Mouse (Mus musculus) midbrain, embryonic 11.5 days (tissue): ENCODE results near the gene Psmb3. TPM values are rescaled to one million over a fixed set of nuclear protein-coding genes. Genes with fewer than 3 reads are reported as not detected.
A peak's percentile ranks its signal among the peaks of the same experiment; 100 is the strongest.

Experiments
- ATAC-seq: fragments of 200-750 bp; cut with Nextera tagmentation; 2 replicates; pipeline ENCODE4 v1.8.0; 2017; ENCODE audit warnings: moderate TSS enrichment, moderate library complexity; ENCODE audit not compliant: low FRiP score
- DNase-seq: peaks from one replicate; pipeline ENCODE4 v3.0.0; 2015; ENCODE audit warnings: low spot score; ENCODE audit errors: missing footprints
- H3K27ac ChIP-seq: fragments of 300-500 bp; sonication (generic); 2 replicates; pipeline ENCODE4 v1.5.1; 2014; ENCODE audit warnings: low read depth, low read length
- H3K27me3 ChIP-seq: fragments of 300-500 bp; sonication (generic); 2 replicates; pipeline ENCODE4 v1.6.1; 2014; ENCODE audit warnings: mild to moderate bottlenecking, low read length, moderate library complexity, mixed read lengths; ENCODE audit not compliant: control insufficient read depth, insufficient read depth
- H3K36me3 ChIP-seq: fragments of 300-500 bp; sonication (generic); 2 replicates; pipeline ENCODE4 v1.6.1; 2014; ENCODE audit warnings: mild to moderate bottlenecking, low read length, moderate library complexity, mixed read lengths; ENCODE audit not compliant: control insufficient read depth, insufficient read depth
- H3K4me1 ChIP-seq: fragments of 300-500 bp; sonication (generic); 2 replicates; pipeline ENCODE4 v1.6.1; 2014; ENCODE audit warnings: low read length; ENCODE audit not compliant: control insufficient read depth, insufficient read depth
- H3K4me2 ChIP-seq: fragments of 300-500 bp; sonication (generic); 2 replicates; pipeline ENCODE4 v1.6.1; 2014; ENCODE audit warnings: mild to moderate bottlenecking, moderate library complexity
- H3K4me3 ChIP-seq: fragments of 300-500 bp; sonication (generic); 2 replicates; pipeline ENCODE4 v1.5.1; 2014; ENCODE audit warnings: low read depth, low read length
- H3K9ac ChIP-seq: fragments of 300-500 bp; sonication (generic); 2 replicates; pipeline ENCODE4 v1.6.1; 2014; ENCODE audit warnings: low read length
- H3K9me3 ChIP-seq: fragments of 300-500 bp; sonication (generic); 2 replicates; pipeline ENCODE4 v1.6.1; 2016; ENCODE audit warnings: low read length; ENCODE audit not compliant: control insufficient read depth
- WGBS: fragments of 180-500 bp; shearing (Covaris S2); extraction: QIAGEN DNeasy Blood & Tissue Kit; methylation state at CpG from one replicate; pipeline ENCODE4 v1.1.7; 2014; 5-methylcytosine and 5-hydroxymethylcytosine counted together
- polyA plus RNA-seq: library from polyadenylated mRNA; unstranded; fragments of >200 nt; fragmentation: Nextera tagmentation; extraction: Ambion mirVana; gene quantifications from 2 replicates; pipeline ENCODE4 v1.2.1, GENCODE M21; 2014

The Psmb3 gene
- polyA plus RNA-seq, 1 experiment from 2014 or later: 517 TPM

- H3K9ac ChIP-seq: no peak overlapping the region; the same call in 1 of the 2 replicates
- WGBS: 71% methylated on average over 11 of the region's 11 CpGs
- peak overlapping the region; percentile 34 for H3K4me3 ChIP-seq
- no peak overlapping the region for H3K27ac ChIP-seq
- H3K27me3 ChIP-seq: no peaks in the 10 kb centered on the region
- DNase-seq (no peak), ATAC-seq (no peak)
- H3K36me3 ChIP-seq: peaks cover 9% of the 10 kb centered on the region
- H3K9me3 ChIP-seq: no peaks in the 10 kb centered on the region
- peak overlapping the region; percentile 64 for H3K4me2 ChIP-seq
- H3K4me1 ChIP-seq: peaks cover 6% of the 10 kb centered on the region
Observed at GRCm38 (mm10) chr11:97686322-97686908, 16.8 kb upstream of the Psmb3 start.

GRCm38 (mm10) chr11:97687061-97687460 is 16.1 kb upstream of the Psmb3 start:
- Histone ChIP-seq H3K27me3 (no peaks in the 10 kb centered on the region), H3K4me3 (no peak overlapping the region), H3K9me3 (no peaks in the 10 kb centered on the region), H3K27ac (no peak overlapping the region), H3K9ac (no peak overlapping the region), H3K36me3 (peaks cover 10% of the 10 kb centered on the region), H3K4me1 (peaks cover 6% of the 10 kb centered on the region), H3K4me2 (no peak overlapping the region)
- WGBS: 95% methylated on average over 3 of the region's 3 CpGs
- no peak for DNase-seq
- no peak for ATAC-seq

DNA sequence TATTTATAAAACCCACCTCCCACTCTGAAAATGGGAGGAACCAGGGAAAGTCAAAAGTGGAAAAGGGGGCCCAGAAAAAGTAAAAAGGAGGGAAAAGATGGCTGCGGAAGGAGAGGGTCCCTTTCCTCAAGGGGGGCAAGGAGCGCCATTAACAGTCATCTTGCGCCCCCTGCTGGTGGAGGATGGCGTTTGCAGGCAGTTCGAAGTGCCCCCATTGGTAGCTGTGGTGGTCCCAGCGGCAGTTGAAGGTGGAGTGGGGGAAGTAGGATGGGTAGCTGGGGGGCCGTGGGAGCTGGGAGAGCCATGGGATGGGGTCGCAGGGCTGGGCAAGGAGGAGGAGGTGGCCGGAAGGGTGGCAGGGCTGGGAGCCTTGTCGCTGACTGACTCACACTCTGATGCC is 13.3 kb upstream of the Psmb3 start:
- peak; percentile 99 for DNase-seq
- H3K27ac ChIP-seq: no peak overlapping the region
- 34% methylated on average over 10 of the region's 10 CpGs for WGBS
- no peaks in the 10 kb centered on the region for H3K27me3 ChIP-seq
- ATAC-seq: peak; percentile 41; the same call in 1 of the 2 replicates
- H3K4me1 ChIP-seq: peaks cover 7% of the 10 kb centered on the region
- no peaks in the 10 kb centered on the region for H3K9me3 ChIP-seq
- H3K9ac ChIP-seq: no peak overlapping the region
- H3K4me2 ChIP-seq: no peak overlapping the region
- H3K36me3 ChIP-seq: peaks cover 10% of the 10 kb centered on the region
- H3K4me3 ChIP-seq: no peak overlapping the region

DNA sequence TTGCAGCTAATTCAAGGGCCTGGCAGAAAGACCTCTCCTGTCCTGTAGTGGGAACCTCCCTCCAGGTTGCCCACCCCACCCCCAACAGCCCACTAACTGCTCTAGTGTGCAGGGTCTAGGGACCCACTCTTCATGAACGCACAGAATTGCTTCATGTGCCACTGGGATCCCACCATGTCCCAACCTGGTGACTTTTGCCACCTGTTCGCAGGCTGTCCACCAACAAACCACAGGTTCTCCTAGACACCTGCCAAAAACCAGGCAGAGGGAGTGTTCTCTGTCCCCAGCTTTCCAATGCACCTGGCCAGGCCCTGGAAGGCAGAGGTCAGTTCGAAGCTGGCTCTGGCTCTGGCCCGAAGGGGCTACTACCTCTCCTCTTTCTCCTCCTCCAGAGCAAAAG is 8.8 kb upstream of the Psmb3 start:
- H3K27ac ChIP-seq: no peak overlapping the region
- H3K4me1 ChIP-seq: peaks cover 30% of the 10 kb centered on the region
- no peaks in the 10 kb centered on the region for H3K27me3 ChIP-seq
- H3K4me2 ChIP-seq: no peak overlapping the region
- 93% methylated on average over 4 of the region's 4 CpGs for WGBS
- DNase-seq: no peak
- no peaks in the 10 kb centered on the region for H3K9me3 ChIP-seq
- ATAC-seq: no peak
- H3K36me3 ChIP-seq: peaks cover 10% of the 10 kb centered on the region
- H3K4me3 ChIP-seq: no peak overlapping the region
- no peak overlapping the region for H3K9ac ChIP-seq

GRCm38 (mm10) chr11:97694921-97695711 is 8.1 kb upstream of the Psmb3 start:
- no peak for ATAC-seq

GRCm38 (mm10) chr11:97695712-97696401 is 7.3 kb upstream of the Psmb3 start:
- ATAC-seq (no peak), DNase-seq (no peak)
- Histone ChIP-seq H3K9me3 (no peaks in the 10 kb centered on the region), H3K9ac (peak overlapping the region; percentile 46), H3K4me1 (peaks cover 33% of the 10 kb centered on the region), H3K27ac (no peak overlapping the region), H3K4me3 (0 out of 2 replicates have a peak overlapping the region, but pooled peaks have one; percentile 5), H3K36me3 (peaks cover 8% of the 10 kb centered on the region; the same call in 1 of the 2 replicates), H3K27me3 (no peaks in the 10 kb centered on the region), H3K4me2 (peak overlapping the region; percentile 26; the same call in 1 of the 2 replicates)
- 26% methylated on average over 9 of the region's 9 CpGs for WGBS

More at GRCm38 (mm10) chr11:97694921-97695711, 8.1 kb upstream of the Psmb3 start:
- Histone ChIP-seq H3K36me3 (peaks cover 10% of the 10 kb centered on the region), H3K27me3 (no peaks in the 10 kb centered on the region), H3K4me2 (peak overlapping the region; percentile 26; the same call in 1 of the 2 replicates), H3K9ac (peak overlapping the region; percentile 46), H3K4me3 (no peak overlapping the region), H3K9me3 (no peaks in the 10 kb centered on the region), H3K27ac (no peak overlapping the region), H3K4me1 (peaks cover 30% of the 10 kb centered on the region)
- 54% methylated on average over 17 of the region's 17 CpGs for WGBS
- no peak for DNase-seq

DNA sequence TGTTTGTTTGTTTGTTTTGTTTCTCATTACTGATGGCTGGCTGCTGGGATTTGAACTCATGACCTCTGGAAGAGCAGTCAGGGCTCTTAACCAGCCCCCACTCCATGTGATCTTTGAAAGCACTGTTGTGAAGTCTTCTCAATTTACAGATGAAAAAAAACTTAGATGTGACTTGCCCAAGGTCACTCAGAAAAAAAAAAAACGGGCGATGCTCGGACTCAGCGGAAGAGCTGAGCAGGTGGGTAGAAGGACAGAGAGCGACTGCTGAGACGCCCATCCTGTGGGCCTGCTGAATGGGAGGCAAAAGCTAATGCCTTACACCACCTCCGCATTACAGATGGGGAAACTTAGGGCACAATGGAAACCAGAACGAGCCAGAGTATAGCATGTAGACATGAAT is 6.5 kb upstream of the Psmb3 start:
- Histone ChIP-seq H3K4me2 (no peak overlapping the region), H3K4me1 (peaks cover 40% of the 10 kb centered on the region), H3K9ac (no peak overlapping the region), H3K27ac (no peak overlapping the region), H3K36me3 (peaks cover 2% of the 10 kb centered on the region; the same call in 1 of the 2 replicates), H3K4me3 (no peak overlapping the region), H3K9me3 (no peaks in the 10 kb centered on the region), H3K27me3 (no peaks in the 10 kb centered on the region)
- DNase-seq (no peak), ATAC-seq (no peak)
- WGBS: 68% methylated on average over 8 of the region's 8 CpGs

DNA sequence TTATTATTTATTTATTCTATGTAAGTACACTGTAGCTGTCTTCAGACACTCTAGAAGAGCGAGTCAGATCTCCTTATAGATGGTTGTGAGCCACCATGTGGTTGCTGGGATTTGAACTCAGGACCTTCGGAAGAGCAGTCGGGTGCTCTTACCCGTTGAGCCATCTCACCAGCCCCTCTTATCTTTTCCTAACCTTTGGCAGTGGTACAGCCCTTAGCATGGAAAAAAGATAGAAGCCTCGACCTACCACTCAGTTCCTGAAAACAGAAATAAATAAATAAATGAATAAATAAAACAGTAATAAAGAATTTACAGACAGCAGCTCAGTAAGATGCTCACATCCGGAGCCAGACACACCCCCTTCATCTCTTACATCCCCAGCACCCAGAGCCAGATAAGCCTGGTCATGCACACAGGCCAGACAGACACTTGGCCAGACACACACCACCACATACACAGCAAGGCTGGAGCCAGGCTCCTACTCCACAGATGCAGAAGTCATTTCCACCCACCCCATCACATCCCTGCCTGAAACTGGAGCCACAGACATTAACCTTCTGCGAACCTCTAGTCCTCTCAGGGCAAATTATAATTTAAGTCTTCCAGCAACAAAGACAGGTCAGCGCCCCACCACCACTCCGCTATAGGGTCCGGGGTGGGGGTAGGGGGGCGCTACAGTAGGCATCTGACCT is 5.9 kb upstream of the Psmb3 start:
- no peak for ATAC-seq
- H3K4me1 ChIP-seq: peaks cover 40% of the 10 kb centered on the region
- peak overlapping the region; percentile 95 for H3K4me2 ChIP-seq
- no peaks in the 10 kb centered on the region for H3K36me3 ChIP-seq
- peak overlapping the region; percentile 82 for H3K4me3 ChIP-seq
- peak; percentile 89 for DNase-seq
- peak overlapping the region; percentile 97 for H3K9ac ChIP-seq
- H3K27ac ChIP-seq: no peak overlapping the region
- no peaks in the 10 kb centered on the region for H3K27me3 ChIP-seq
- no peaks in the 10 kb centered on the region for H3K9me3 ChIP-seq
- WGBS: 64% methylated on average over 11 of the region's 11 CpGs
